ENCODE assay signal across 1 mouse cellular context in genomic region chr14:54430406-54431145, GRCm38 (mm10).
TF ChIP-seq lines count a peak whose summit lies in the region.

No protein-coding gene starts in this region.

TF ChIP-seq in myocyte, 11 proteins besides CTCF, POLR2A, EP300 and RAD21:
- TF ChIP-seq MYOD1 (IDR thresholded peaks at IDR 0.05; ENCODE audit: control insufficient read depth in 1 of 3, insufficient read length in 2 of 3, low read depth in 2 of 3) (peak in 1 of 3 experiments; percentile 2), SRF (IDR thresholded peaks at IDR 0.05; ENCODE audit: control insufficient read depth, insufficient read length, low read depth) (no peak), CEBPB (IDR thresholded peaks at IDR 0.05; ENCODE audit: insufficient read depth, poor library complexity, severe bottlenecking) (no peak), REST (IDR thresholded peaks at IDR 0.05; ENCODE audit: insufficient read depth, insufficient read length) (no peak), USF1 (IDR thresholded peaks at IDR 0.05; ENCODE audit: low read depth) (no peak), MYOG (IDR thresholded peaks at IDR 0.05; ENCODE audit: control insufficient read depth in 1 of 3, insufficient read depth in 1 of 3, insufficient read length in 2 of 3, low read depth in 2 of 3) (no peak), POLR2AphosphoS2 (IDR thresholded peaks at IDR 0.05; ENCODE audit: insufficient read length, low read depth) (peak; percentile 65), E2F4 (IDR thresholded peaks at IDR 0.05; ENCODE audit: insufficient read depth) (no peak), TCF12 (IDR thresholded peaks at IDR 0.05; ENCODE audit: insufficient read depth, poor library complexity, severe bottlenecking) (no peak)
